Mouse (Mus musculus) stomach, embryonic 14.5 days (tissue): ENCODE results near the gene Haghl. TPM values are rescaled to one million over a fixed set of nuclear protein-coding genes. Genes with fewer than 3 reads are reported as not detected.
"Not testable (repeated sequence)": the region's sequence is repeated elsewhere in the genome, so short reads cannot be mapped to it uniquely, and the experiment has no call there.

ENCODE experiments used
- ATAC-seq: fragments of 200-750 bp; cut with Nextera tagmentation; 2 replicates; pipeline ENCODE4 v1.8.0; 2017; ENCODE audit warnings: low read depth, moderate TSS enrichment; ENCODE audit not compliant: insufficient number of reproducible peaks, insufficient read depth, low FRiP score
- H3K27ac ChIP-seq: fragments of 300-500 bp; sonication (generic); 2 replicates; pipeline ENCODE4 v1.5.1; 2014; ENCODE audit warnings: mild to moderate bottlenecking, low read length, moderate library complexity, mixed read lengths
- H3K27me3 ChIP-seq: fragments of 300-500 bp; sonication (generic); 2 replicates; pipeline ENCODE4 v1.6.1; 2014; ENCODE audit warnings: low read length, control low read depth, mixed read lengths; ENCODE audit not compliant: control insufficient read depth, insufficient read depth
- H3K36me3 ChIP-seq: fragments of 300-500 bp; sonication (generic); 2 replicates; pipeline ENCODE4 v1.6.1; 2014; ENCODE audit warnings: mild to moderate bottlenecking, control low read depth, low read length, moderate library complexity, mixed read lengths; ENCODE audit not compliant: control insufficient read depth, insufficient read depth
- H3K4me1 ChIP-seq: fragments of 300-500 bp; sonication (generic); 2 replicates; pipeline ENCODE4 v1.6.1; 2014; ENCODE audit warnings: low read length, control low read depth, mixed read lengths; ENCODE audit not compliant: control insufficient read depth, insufficient read depth
- H3K4me2 ChIP-seq: fragments of 300-500 bp; sonication (generic); replicated peaks from 2 replicates; pipeline ENCODE4 v1.6.1; 2014; ENCODE audit warnings: low read depth, low read length, control low read depth
- H3K4me3 ChIP-seq: fragments of 300-500 bp; sonication (generic); 2 replicates; pipeline ENCODE4 v1.5.1; 2014; ENCODE audit warnings: low read depth, low read length, control low read depth
- H3K9ac ChIP-seq: fragments of 300-500 bp; sonication (generic); replicated peaks from 2 replicates; pipeline ENCODE4 v1.6.1; 2014; ENCODE audit warnings: low read depth, mild to moderate bottlenecking, control low read depth, low read length, moderate library complexity, mixed read lengths
- H3K9me3 ChIP-seq: fragments of 300-500 bp; sonication (generic); 2 replicates; pipeline ENCODE4 v1.6.1; 2016; ENCODE audit warnings: low read depth, low read length, control low read depth; ENCODE audit not compliant: control insufficient read depth
- WGBS: fragments of 180-500 bp; shearing (Covaris S2); extraction: QIAGEN DNeasy Blood & Tissue Kit; methylation state at CpG from one replicate; pipeline ENCODE4 v1.1.7; 2014; 5-methylcytosine and 5-hydroxymethylcytosine counted together
- polyA plus RNA-seq: library from polyadenylated mRNA; unstranded; fragments of >200 nt; fragmentation: Nextera tagmentation; extraction: Ambion mirVana; gene quantifications from 2 replicates; pipeline ENCODE4 v1.2.1, GENCODE M21; 2014

Gene Haghl
- polyA plus RNA-seq, 1 experiment from 2014 or later = 76.9 TPM

- Histone ChIP-seq H3K27ac (no peak overlapping the region), H3K36me3 (no peaks in the 10 kb centered on the region), H3K27me3 (no peaks in the 10 kb centered on the region), H3K4me2 (no peak overlapping the region), H3K4me3 (no peak overlapping the region), H3K9me3 (no peaks in the 10 kb centered on the region), H3K4me1 (peaks cover 18% of the 10 kb centered on the region), H3K9ac (no peak overlapping the region)
- 21% methylated on average over 5 of the region's 5 CpGs for WGBS
- no peak for ATAC-seq
These were observed 34.0 kb downstream of the Haghl start for GRCm38 (mm10) chr17:25751446-25751845.

- no peak overlapping the region for H3K9ac ChIP-seq
- no peaks in the 10 kb centered on the region for H3K36me3 ChIP-seq
- H3K27me3 ChIP-seq = no peaks in the 10 kb centered on the region
- H3K4me1 ChIP-seq = peaks cover 5% of the 10 kb centered on the region
- no peak for ATAC-seq
- no peak overlapping the region for H3K27ac ChIP-seq
- H3K4me3 ChIP-seq = no peak overlapping the region
- 89% methylated on average over 6 of the region's 6 CpGs for WGBS
- no peak overlapping the region for H3K4me2 ChIP-seq
- no peaks in the 10 kb centered on the region for H3K9me3 ChIP-seq
These were observed 36.2 kb downstream of the Haghl start for GRCm38 (mm10) chr17:25749314-25749713.

GRCm38 (mm10) chr17:25748238-25748637, 37.2 kb downstream of the Haghl start:
- Histone ChIP-seq H3K9ac (no peak overlapping the region), H3K27me3 (no peaks in the 10 kb centered on the region), H3K27ac (no peak overlapping the region), H3K4me3 (no peak overlapping the region), H3K36me3 (no peaks in the 10 kb centered on the region), H3K4me1 (peaks cover 5% of the 10 kb centered on the region), H3K9me3 (no peaks in the 10 kb centered on the region), H3K4me2 (no peak overlapping the region)
- ATAC-seq = no peak
- 92% methylated on average over 4 of the region's 4 CpGs for WGBS

- H3K9me3 ChIP-seq = no peaks in the 10 kb centered on the region
- 79% methylated on average over 10 of the region's 10 CpGs for WGBS
- no peaks in the 10 kb centered on the region for H3K36me3 ChIP-seq
- H3K9ac ChIP-seq = no peak overlapping the region
- no peak for ATAC-seq
- H3K4me3 ChIP-seq = no peak overlapping the region
- H3K4me2 ChIP-seq = no peak overlapping the region
- no peaks in the 10 kb centered on the region for H3K27me3 ChIP-seq
- H3K27ac ChIP-seq = no peak overlapping the region
- no peaks in the 10 kb centered on the region for H3K4me1 ChIP-seq
These were observed 41.2 kb downstream of the Haghl start for GRCm38 (mm10) chr17:25744311-25744710.

- H3K4me1 ChIP-seq = no peaks in the 10 kb centered on the region
- H3K27ac ChIP-seq = no peak overlapping the region
- no peaks in the 10 kb centered on the region for H3K27me3 ChIP-seq
- no peak overlapping the region for H3K4me2 ChIP-seq
- H3K9ac ChIP-seq = no peak overlapping the region
- WGBS = 90% methylated on average over 9 of the region's 9 CpGs
- no peak overlapping the region for H3K4me3 ChIP-seq
- ATAC-seq = no peak
- H3K9me3 ChIP-seq = no peaks in the 10 kb centered on the region
- no peaks in the 10 kb centered on the region for H3K36me3 ChIP-seq
These were observed 41.6 kb downstream of the Haghl start for GRCm38 (mm10) chr17:25743831-25744230.

GRCm38 (mm10) chr17:25741471-25741870, 44.0 kb downstream of the Haghl start:
- not testable (repeated sequence) for H3K36me3 ChIP-seq, H3K4me3 ChIP-seq, ATAC-seq, H3K4me1 ChIP-seq, H3K27me3 ChIP-seq, H3K4me2 ChIP-seq, H3K9ac ChIP-seq, H3K27ac ChIP-seq, H3K9me3 ChIP-seq
- 70% methylated on average over 12 of the region's 12 CpGs for WGBS

GRCm38 (mm10) chr17:25738861-25739260, 46.6 kb downstream of the Haghl start:
- Histone ChIP-seq H3K9me3 (no peaks in the 10 kb centered on the region), H3K4me1 (no peaks in the 10 kb centered on the region), H3K4me2 (no peak overlapping the region), H3K36me3 (no peaks in the 10 kb centered on the region), H3K4me3 (no peak overlapping the region), H3K9ac (no peak overlapping the region), H3K27ac (no peak overlapping the region), H3K27me3 (no peaks in the 10 kb centered on the region)
- no peak for ATAC-seq
- 72% methylated on average over 7 of the region's 7 CpGs for WGBS

- H3K27me3 ChIP-seq = no peaks in the 10 kb centered on the region
- WGBS = 89% methylated on average over 3 of the region's 3 CpGs
- no peak within 1 kb of the TSS for H3K4me3 ChIP-seq
- H3K4me1 ChIP-seq = no peaks in the 10 kb centered on the region
- no peak within 1 kb of the TSS for H3K27ac ChIP-seq
- H3K9ac ChIP-seq = no peak within 1 kb of the TSS
- H3K9me3 ChIP-seq = no peaks in the 10 kb centered on the region
- ATAC-seq = no peak
- no peak within 1 kb of the TSS for H3K4me2 ChIP-seq
- H3K36me3 ChIP-seq = no peaks in the 10 kb centered on the region
These were observed 49.7 kb downstream of the Haghl start, which contains the start of gene Mslnl for GRCm38 (mm10) chr17:25735745-25736144. TSS of gene Mslnl (plus strand) at chr17:25736042.

GRCm38 (mm10) chr17:25735246-25735645, 50.2 kb downstream of the Haghl start:
- Histone ChIP-seq H3K4me3 (no peak overlapping the region), H3K4me1 (no peaks in the 10 kb centered on the region), H3K27me3 (no peaks in the 10 kb centered on the region), H3K27ac (no peak overlapping the region), H3K9ac (no peak overlapping the region), H3K36me3 (no peaks in the 10 kb centered on the region), H3K4me2 (no peak overlapping the region), H3K9me3 (no peaks in the 10 kb centered on the region)
- ATAC-seq = no peak
- 84% methylated on average over 5 of the region's 5 CpGs for WGBS
